Mouse (Mus musculus): ENCODE data around the gene Ssbp2. TPM values are rescaled to one million over a fixed set of nuclear protein-coding genes. Genes with fewer than 3 reads are reported as not detected.

The Ssbp2 gene
- polyA plus RNA-seq, 1 experiment from 2014 or later = 30.1 TPM

- 83% methylated on average over 7 of the region's 7 CpGs for WGBS
- no peak for TF ChIP-seq CTCF (IDR thresholded peaks at IDR 0.05; ENCODE audit: low read depth)
Observed at GRCm38 (mm10) chr13:91723736-91724119, 263.6 kb downstream of the Ssbp2 start.

DNA sequence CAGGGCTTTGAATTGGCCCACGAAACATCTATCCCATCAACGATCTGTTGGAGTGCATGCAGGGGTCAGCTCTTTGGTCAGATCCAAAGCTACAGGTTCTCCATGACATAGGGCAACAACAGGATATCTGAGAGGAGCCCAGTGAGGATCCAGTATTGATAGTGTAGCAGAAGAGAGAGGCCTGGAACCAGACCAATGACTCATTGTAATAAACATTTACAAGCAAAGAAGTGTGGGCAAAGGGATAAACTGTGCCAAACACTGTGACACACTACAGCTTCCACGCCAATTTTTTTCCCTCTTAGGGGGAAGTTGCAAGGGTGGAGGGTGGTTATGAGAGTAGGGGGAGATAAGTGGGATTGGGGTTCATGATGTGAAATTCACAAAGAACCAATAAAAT is 264.1 kb downstream of the Ssbp2 start:
- 52% methylated on average over 3 of the region's 3 CpGs for WGBS
- Histone ChIP-seq H3K9me3 (ENCODE audit: control insufficient read depth) (no peaks in the 10 kb centered on the region), H3K27ac (ENCODE audit: low read depth, low read length) (peak overlapping the region; percentile 37; the same call in 1 of the 2 replicates), H3K9ac (ENCODE audit: low read depth, low read length) (no peak overlapping the region), H3K36me3 (ENCODE audit: control insufficient read depth, insufficient read depth) (no peaks in the 10 kb centered on the region), H3K27me3 (replicated peaks; ENCODE audit: control insufficient read depth, insufficient read depth, low read length) (no peaks in the 10 kb centered on the region), H3K4me2 (replicated peaks; ENCODE audit: low read depth) (no peak overlapping the region), H3K4me1 (replicated peaks; ENCODE audit: control insufficient read depth, insufficient read depth, low read length) (no peaks in the 10 kb centered on the region), H3K4me3 (ENCODE audit: low read depth, low read length) (no peak overlapping the region)
- TF ChIP-seq CTCF (IDR thresholded peaks at IDR 0.05; ENCODE audit: low read depth) = no peak
- ATAC-seq = peak; percentile 59

More at GRCm38 (mm10) chr13:91723736-91724119, 263.6 kb downstream of the Ssbp2 start:
- Histone ChIP-seq H3K9me3 (ENCODE audit: control insufficient read depth) (no peaks in the 10 kb centered on the region), H3K4me3 (ENCODE audit: low read depth, low read length) (no peak overlapping the region), H3K27ac (ENCODE audit: low read depth, low read length) (peak overlapping the region; percentile 37; the same call in 1 of the 2 replicates), H3K4me1 (replicated peaks; ENCODE audit: control insufficient read depth, insufficient read depth, low read length) (no peaks in the 10 kb centered on the region), H3K9ac (ENCODE audit: low read depth, low read length) (no peak overlapping the region), H3K27me3 (replicated peaks; ENCODE audit: control insufficient read depth, insufficient read depth, low read length) (no peaks in the 10 kb centered on the region), H3K36me3 (ENCODE audit: control insufficient read depth, insufficient read depth) (no peaks in the 10 kb centered on the region), H3K4me2 (replicated peaks; ENCODE audit: low read depth) (no peak overlapping the region)
- no peak for ATAC-seq

GRCm38 (mm10) chr13:91725130-91725529 is 265.0 kb downstream of the Ssbp2 start:
- TF ChIP-seq CTCF (IDR thresholded peaks at IDR 0.05; ENCODE audit: low read depth) = no peak
- Histone ChIP-seq H3K4me2 (replicated peaks; ENCODE audit: low read depth) (no peak overlapping the region), H3K36me3 (ENCODE audit: control insufficient read depth, insufficient read depth) (no peaks in the 10 kb centered on the region), H3K4me1 (replicated peaks; ENCODE audit: control insufficient read depth, insufficient read depth, low read length) (no peaks in the 10 kb centered on the region), H3K4me3 (ENCODE audit: low read depth, low read length) (no peak overlapping the region), H3K27ac (ENCODE audit: low read depth, low read length) (no peak overlapping the region), H3K9ac (ENCODE audit: low read depth, low read length) (no peak overlapping the region), H3K9me3 (ENCODE audit: control insufficient read depth) (no peaks in the 10 kb centered on the region), H3K27me3 (replicated peaks; ENCODE audit: control insufficient read depth, insufficient read depth, low read length) (no peaks in the 10 kb centered on the region)
- no peak for ATAC-seq
- 82% methylated on average over 3 of the region's 3 CpGs for WGBS

DNA sequence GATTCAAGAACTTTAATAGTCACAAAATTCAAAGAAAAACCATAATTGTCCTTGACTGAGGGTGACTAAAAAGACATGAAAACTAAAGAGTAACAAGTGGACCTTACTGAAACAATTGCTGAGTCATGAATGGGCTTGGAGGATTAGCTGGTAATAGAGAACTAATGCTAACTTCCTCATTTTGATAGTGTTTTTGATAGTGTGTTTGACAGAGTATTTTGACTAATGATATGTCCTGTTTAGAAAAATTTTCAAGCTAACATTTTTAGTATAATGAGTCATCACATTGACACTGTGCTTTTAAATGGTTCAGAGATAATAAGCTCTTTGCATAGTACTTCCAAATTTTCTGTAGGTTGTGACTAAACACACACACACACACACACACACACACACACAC is 267.8 kb downstream of the Ssbp2 start:
- no peak overlapping the region for H3K4me3 ChIP-seq (ENCODE audit: low read depth, low read length)
- no peak overlapping the region for H3K9ac ChIP-seq (ENCODE audit: low read depth, low read length)
- H3K36me3 ChIP-seq (ENCODE audit: control insufficient read depth, insufficient read depth) = no peaks in the 10 kb centered on the region
- no peaks in the 10 kb centered on the region for H3K9me3 ChIP-seq (ENCODE audit: control insufficient read depth)
- no peak overlapping the region for H3K4me2 ChIP-seq (replicated peaks; ENCODE audit: low read depth)
- H3K27me3 ChIP-seq (replicated peaks; ENCODE audit: control insufficient read depth, insufficient read depth, low read length) = no peaks in the 10 kb centered on the region
- no peaks in the 10 kb centered on the region for H3K4me1 ChIP-seq (replicated peaks; ENCODE audit: control insufficient read depth, insufficient read depth, low read length)
- H3K27ac ChIP-seq (ENCODE audit: low read depth, low read length) = no peak overlapping the region
- no peak for ATAC-seq
- no peak for TF ChIP-seq CTCF (IDR thresholded peaks at IDR 0.05; ENCODE audit: low read depth)

DNA sequence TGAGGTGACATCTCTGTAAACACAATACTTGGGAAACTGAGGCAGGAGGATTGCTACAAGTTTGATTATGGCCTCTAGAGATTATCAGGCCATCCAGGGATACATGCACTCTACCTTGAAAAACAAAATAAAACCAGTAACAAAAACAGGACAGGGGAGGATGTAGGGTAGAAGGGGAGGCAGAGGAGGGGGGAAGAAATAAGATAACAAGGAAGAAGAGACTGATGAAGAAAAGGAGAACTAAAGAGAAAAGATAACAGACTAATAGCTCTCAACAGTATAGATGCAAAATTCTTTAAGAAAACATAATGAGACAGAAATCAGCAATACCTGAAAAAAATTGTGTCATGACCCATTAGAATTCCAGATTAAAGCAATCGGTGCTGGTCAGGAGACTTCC is 277.1 kb downstream of the Ssbp2 start:
- H3K27me3 ChIP-seq (replicated peaks; ENCODE audit: control insufficient read depth, insufficient read depth, low read length) = no peaks in the 10 kb centered on the region
- TF ChIP-seq CTCF (IDR thresholded peaks at IDR 0.05; ENCODE audit: low read depth) = no peak
- H3K4me2 ChIP-seq (replicated peaks; ENCODE audit: low read depth) = no peak overlapping the region
- no peaks in the 10 kb centered on the region for H3K9me3 ChIP-seq (ENCODE audit: control insufficient read depth)
- 93% methylated on average over 1 of the region's 1 CpGs for WGBS
- no peaks in the 10 kb centered on the region for H3K36me3 ChIP-seq (ENCODE audit: control insufficient read depth, insufficient read depth)
- no peak for ATAC-seq
- H3K4me3 ChIP-seq (ENCODE audit: low read depth, low read length) = no peak overlapping the region
- H3K9ac ChIP-seq (ENCODE audit: low read depth, low read length) = no peak overlapping the region
- H3K4me1 ChIP-seq (replicated peaks; ENCODE audit: control insufficient read depth, insufficient read depth, low read length) = no peaks in the 10 kb centered on the region
- H3K27ac ChIP-seq (ENCODE audit: low read depth, low read length) = no peak overlapping the region

DNA sequence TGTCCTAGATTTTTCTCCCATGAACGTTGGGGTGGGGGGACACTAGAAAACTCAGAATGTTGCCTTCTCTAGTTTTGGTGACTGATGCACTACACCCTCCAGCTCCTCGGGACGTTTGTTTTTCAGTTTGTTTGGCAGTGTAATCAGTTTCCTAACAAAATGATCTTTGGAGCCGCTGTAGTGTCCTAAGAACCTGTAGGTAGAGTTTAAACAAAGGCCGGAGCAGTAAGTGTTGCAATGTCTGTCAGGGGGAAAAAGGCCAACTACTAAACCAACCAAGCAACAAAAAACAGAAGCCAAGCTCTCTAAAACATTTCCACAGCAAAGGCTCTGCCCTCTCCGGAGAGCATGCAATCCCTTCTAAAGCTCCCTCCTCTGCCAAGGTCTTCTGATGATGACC is 280.8 kb downstream of the Ssbp2 start:
- ATAC-seq = peak; percentile 23; the same call in 1 of the 2 replicates
- H3K4me2 ChIP-seq (replicated peaks; ENCODE audit: low read depth) = peak overlapping the region; percentile 76
- no peaks in the 10 kb centered on the region for H3K27me3 ChIP-seq (replicated peaks; ENCODE audit: control insufficient read depth, insufficient read depth, low read length)
- peak overlapping the region; percentile 46 for H3K4me3 ChIP-seq (ENCODE audit: low read depth, low read length)
- H3K4me1 ChIP-seq (replicated peaks; ENCODE audit: control insufficient read depth, insufficient read depth, low read length) = no peaks in the 10 kb centered on the region
- H3K36me3 ChIP-seq (ENCODE audit: control insufficient read depth, insufficient read depth) = no peaks in the 10 kb centered on the region
- peak overlapping the region; percentile 77; the same call in 1 of the 2 replicates for H3K27ac ChIP-seq (ENCODE audit: low read depth, low read length)
- WGBS = 48% methylated on average over 6 of the region's 6 CpGs
- peak overlapping the region; percentile 54; the same call in 1 of the 2 replicates for H3K9ac ChIP-seq (ENCODE audit: low read depth, low read length)
- no peaks in the 10 kb centered on the region for H3K9me3 ChIP-seq (ENCODE audit: control insufficient read depth)
- no peak for TF ChIP-seq CTCF (IDR thresholded peaks at IDR 0.05; ENCODE audit: low read depth)
